Mouse (Mus musculus): ENCODE results near the gene Col23a1.

Gene Col23a1

DNA sequence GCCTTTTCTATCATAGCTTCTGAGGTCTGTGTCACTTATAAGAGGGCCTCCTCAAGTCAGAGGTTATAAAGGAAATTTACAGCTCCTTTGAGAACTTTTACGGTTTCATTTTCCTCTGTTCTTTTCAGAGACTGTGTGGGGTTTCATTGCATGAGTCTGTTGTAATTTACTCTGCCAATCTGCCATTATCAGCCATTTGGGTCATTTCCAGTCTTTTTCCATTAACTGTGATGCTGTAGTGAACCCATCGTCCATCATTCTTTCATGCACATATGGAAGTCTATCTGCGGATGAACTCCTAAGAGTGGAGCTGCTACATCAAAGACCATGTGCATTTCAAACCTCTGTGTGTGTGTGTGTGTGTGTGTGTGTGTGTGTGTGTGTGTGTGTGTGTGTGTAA lies 192.5 kb downstream of the Col23a1 start:
- no peak for DNase-seq (ENCODE audit: low read depth, low spot score)

- peak; percentile 20 for DNase-seq (ENCODE audit: low read depth, low spot score)
Measured at GRCm38 (mm10) chr11:51485051-51485521, 195.4 kb downstream of the Col23a1 start.

DNA sequence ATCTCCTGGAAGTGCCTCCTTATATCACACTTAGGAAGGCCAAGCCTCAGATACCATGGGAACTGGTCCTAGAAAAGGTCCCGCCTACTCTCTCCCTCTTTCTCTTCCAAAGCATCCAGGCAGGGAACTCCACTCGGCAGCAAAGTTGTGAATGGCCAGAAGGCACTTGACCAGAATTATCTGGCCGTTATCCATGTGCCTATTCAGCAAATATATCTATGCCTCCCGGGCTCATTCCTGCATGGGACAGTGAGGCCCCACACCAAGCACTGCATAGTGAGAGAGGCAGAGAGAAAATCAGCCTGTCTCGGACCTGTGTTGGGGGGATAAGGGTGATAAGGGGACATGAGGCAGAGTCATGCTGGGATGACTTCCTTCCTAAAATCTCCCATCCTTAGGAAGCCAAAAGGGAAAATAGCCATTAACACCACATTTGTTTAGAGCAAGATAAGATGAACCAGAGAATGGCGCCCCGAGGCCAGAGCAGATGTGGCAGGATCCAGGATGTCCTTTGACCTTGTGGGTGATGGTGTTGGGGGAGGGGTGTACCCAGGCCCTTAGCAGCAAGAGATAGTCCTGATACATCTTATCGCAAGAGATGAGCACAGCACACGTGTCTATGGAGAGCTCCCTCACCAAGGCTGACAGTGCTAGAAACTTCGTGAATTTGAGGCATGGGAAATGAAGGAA lies 196.2 kb downstream of the Col23a1 start:
- DNase-seq (ENCODE audit: low read depth, low spot score) = no peak

GRCm38 (mm10) chr11:51488813-51489212 lies 199.1 kb downstream of the Col23a1 start:
- no peak for DNase-seq (ENCODE audit: low read depth, low spot score)

- DNase-seq (ENCODE audit: low read depth, low spot score) = no peak
Measured at GRCm38 (mm10) chr11:51493421-51493820, 203.7 kb downstream of the Col23a1 start.

- no peak for DNase-seq (ENCODE audit: low read depth, low spot score)
Measured at GRCm38 (mm10) chr11:51494178-51494577, 204.5 kb downstream of the Col23a1 start.

GRCm38 (mm10) chr11:51499776-51500175 lies 210.1 kb downstream of the Col23a1 start:
- DNase-seq (ENCODE audit: low read depth, low spot score) = no peak

- no peak for DNase-seq (ENCODE audit: low read depth, low spot score)
Measured at GRCm38 (mm10) chr11:51502431-51502851, 212.7 kb downstream of the Col23a1 start.

DNA sequence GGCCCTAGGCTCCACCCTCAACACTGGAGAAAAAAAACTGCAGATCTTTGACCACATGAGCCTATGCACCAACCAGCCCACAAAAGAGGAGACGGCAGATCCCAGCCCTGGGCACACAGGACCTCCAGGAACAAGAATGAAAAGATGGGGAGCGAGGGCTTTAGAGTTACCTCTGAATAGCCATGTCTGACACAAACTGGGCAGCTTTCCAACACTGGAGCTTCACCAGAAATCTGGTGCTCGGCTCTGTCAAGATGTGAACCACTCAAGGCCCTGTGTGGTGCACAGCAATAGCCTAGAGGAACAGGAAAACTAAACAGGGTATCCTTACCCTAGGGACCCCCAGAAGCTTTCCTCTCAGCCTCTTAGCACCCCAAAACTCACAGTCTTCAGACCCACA lies 215.2 kb downstream of the Col23a1 start:
- DNase-seq (ENCODE audit: low read depth, low spot score) = no peak

GRCm38 (mm10) chr11:51508053-51508452 lies 218.3 kb downstream of the Col23a1 start:
- DNase-seq (ENCODE audit: low read depth, low spot score) = no peak

DNA sequence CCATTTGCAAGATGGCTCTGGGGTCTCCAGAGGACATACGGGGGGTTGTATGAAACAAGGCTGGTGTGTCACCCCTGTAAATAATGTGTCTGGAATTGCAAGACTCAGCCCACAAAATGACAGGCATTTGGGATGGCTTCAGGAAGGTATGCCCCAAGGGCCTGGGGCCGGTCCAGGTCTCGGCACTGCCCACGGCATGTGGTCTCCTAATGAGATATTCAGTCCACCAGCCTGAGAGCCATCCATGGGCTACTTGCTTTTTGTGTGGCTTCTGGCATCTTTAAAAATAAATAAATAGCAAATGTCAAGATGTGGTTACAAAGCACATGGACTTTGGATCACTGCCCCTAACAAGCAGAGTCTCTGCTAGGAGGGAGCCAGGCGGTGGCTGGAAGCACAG lies 219.5 kb downstream of the Col23a1 start:
- DNase-seq (ENCODE audit: low read depth, low spot score) = no peak

DNA sequence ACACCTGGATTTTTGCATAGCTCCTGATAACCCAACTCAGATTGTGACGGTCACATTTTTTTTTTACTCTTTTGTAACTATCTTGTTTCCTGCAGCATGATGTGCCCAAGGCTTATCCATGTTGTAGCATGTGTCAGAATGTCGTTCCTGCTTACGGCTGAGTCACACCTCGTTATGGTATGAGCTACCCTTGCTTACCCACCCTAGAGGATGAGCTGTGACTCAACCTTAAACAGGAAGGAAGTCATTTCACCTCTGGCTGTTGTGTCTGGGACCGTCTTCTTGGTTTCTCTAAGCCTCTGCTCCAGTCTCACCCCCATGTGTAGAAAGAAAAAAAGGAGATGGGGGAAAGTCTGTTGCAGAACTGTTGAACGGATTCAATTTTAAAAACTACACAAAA lies 223.3 kb downstream of the Col23a1 start:
- no peak for DNase-seq (ENCODE audit: low read depth, low spot score)

GRCm38 (mm10) chr11:51515346-51515745 lies 225.6 kb downstream of the Col23a1 start:
- DNase-seq (ENCODE audit: low read depth, low spot score) = no peak

DNA sequence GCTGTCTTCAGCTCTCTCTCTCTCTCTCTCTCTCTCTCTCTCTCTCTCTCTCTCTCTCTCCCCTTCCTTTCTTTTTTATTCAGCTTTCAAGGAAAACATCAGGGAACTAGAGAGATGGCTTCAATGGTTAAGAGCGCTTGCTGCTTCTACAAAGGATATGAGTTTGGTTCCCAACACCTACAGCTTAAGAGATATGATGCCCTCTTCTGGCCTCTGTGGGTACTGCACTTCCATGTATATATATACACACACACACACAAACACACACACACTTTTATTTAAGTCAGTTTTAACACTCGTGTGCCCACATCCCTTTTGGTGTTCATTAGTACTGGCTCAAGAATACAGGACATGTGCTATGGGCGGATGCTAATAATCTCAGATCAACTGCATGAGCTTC lies 228.4 kb downstream of the Col23a1 start:
- no peak for DNase-seq (ENCODE audit: low read depth, low spot score)

- DNase-seq (ENCODE audit: low read depth, low spot score) = no peak
Measured at GRCm38 (mm10) chr11:51518585-51518984, 228.9 kb downstream of the Col23a1 start.

- DNase-seq (ENCODE audit: low read depth, low spot score) = no peak
Measured at GRCm38 (mm10) chr11:51521440-51521839, 231.7 kb downstream of the Col23a1 start.

- DNase-seq (ENCODE audit: low read depth, low spot score) = no peak
Measured at GRCm38 (mm10) chr11:51523215-51523614, 233.5 kb downstream of the Col23a1 start.

DNA sequence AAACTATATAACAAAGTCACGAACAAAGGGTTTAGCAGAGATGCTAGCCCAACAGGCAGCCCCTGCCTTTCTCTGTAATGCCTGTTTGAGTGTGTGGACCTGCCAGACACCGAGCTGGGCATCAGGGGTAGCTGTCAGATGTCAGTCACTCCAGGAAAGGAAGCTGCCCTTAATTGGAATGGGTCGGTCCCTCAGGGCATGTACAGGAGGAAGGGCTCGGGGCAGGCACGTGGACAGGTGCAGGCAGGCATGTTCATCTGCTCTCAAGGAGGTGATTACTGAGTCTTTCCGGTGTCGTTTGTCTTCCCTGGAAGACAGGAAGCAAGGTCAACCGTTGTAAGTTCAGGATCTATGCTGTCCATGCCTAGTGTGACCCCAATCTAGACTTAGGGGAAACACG lies 233.9 kb downstream of the Col23a1 start:
- no peak for DNase-seq (ENCODE audit: low read depth, low spot score)

DNA sequence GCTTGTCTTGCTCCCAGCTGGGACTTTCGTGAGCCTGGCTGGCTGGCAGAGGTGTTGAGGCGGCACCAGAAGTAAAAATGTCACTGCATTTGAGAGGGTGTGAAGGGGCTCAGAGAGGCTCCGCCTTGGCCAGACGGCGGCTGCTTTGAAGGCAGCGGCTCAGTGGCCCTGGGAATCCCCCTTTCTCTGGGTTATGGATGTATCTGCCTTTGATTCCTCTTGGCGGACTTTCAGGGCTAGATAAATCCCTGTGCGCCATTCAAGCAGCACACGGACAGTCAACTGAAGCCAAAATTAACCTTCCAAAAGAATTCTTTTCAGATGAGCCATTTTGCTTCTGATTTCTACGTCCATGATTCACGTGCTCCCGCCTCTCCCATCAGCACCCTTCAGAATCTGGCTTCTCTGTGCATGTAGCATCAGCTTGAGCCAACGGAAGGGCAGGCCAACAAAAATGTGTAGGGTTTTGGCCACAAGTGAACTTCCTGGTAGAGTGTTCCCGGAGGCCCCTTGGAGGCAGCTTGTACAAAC lies 237.0 kb downstream of the Col23a1 start:
- no peak for DNase-seq (ENCODE audit: low read depth, low spot score)

- DNase-seq (ENCODE audit: low read depth, low spot score) = no peak
Measured at GRCm38 (mm10) chr11:51533128-51533533, 243.4 kb downstream of the Col23a1 start.

- peak; percentile 55 for DNase-seq (ENCODE audit: low read depth, low spot score)
Measured at GRCm38 (mm10) chr11:51534314-51534713, 244.6 kb downstream of the Col23a1 start.

- no peak for DNase-seq (ENCODE audit: low read depth, low spot score)
Measured at GRCm38 (mm10) chr11:51538388-51538787, 248.7 kb downstream of the Col23a1 start.
